Mouse (Mus musculus) E14TG2a.4 (cell line): ENCODE data around the gene Gm5039.
"Not testable (repeated sequence)": the region's sequence is repeated elsewhere in the genome, so short reads cannot be mapped to it uniquely, and the experiment has no call there.

Source experiments
- H3K27me3 ChIP-seq: 2 replicates; pipeline ENCODE4 v1.6.1; 2014; ENCODE audit warnings: low read length, control low read depth; ENCODE audit not compliant: insufficient read depth
- H3K36me3 ChIP-seq: 2 replicates; pipeline ENCODE4 v1.6.1; 2014; ENCODE audit warnings: low read length, control low read depth; ENCODE audit not compliant: insufficient read depth
- H3K4me1 ChIP-seq: replicated peaks from 2 replicates; pipeline ENCODE4 v1.6.1; 2014; ENCODE audit warnings: low read depth, low read length, control low read depth
- H3K4me3 ChIP-seq: replicated peaks from 2 replicates; pipeline ENCODE4 v1.5.1; 2014; ENCODE audit warnings: mild to moderate bottlenecking, low read length
- H3K9me3 ChIP-seq: 2 replicates; pipeline ENCODE4 v1.6.1; 2014; ENCODE audit warnings: low read length, control low read depth
- CTCF ChIP-seq: conservative IDR thresholded peaks from 2 replicates; pipeline ENCODE4 v1.5.1; 2014; ENCODE audit warnings: low read length
- NANOG ChIP-seq: IDR thresholded peaks from 2 replicates; pipeline ENCODE4 v1.6.1; 2014; ENCODE audit warnings: borderline replicate concordance, low read length, mixed read lengths
- POU5F1 ChIP-seq: IDR thresholded peaks from 2 replicates; pipeline ENCODE4 v1.6.1; 2014; ENCODE audit warnings: low read length, borderline replicate concordance

Gm5039 gene

DNA sequence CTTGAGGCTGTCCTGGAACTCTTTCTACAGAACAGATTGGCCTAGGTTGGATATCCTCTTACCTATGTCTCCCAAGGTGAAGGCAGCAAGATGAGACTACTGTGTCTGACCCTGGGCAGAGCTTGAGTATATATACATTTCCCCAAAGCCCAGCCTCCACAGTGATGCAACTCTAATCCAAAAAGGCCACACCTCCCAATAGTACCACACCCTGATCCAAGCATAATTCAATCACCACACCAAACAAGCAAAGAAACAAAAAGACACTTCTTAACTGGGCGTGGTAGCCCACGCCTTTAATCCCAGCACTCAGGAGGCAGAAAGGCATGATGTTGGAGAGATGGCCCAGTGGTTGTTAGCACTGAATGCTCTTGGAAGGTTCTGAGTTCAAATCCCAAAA, at the start of gene Gm5039:
Gm5039 (minus strand) TSS at position 101 of the 400 bp plus-strand sequence.
- H3K4me3 ChIP-seq, H3K27me3 ChIP-seq, H3K36me3 ChIP-seq, H3K4me1 ChIP-seq, H3K9me3 ChIP-seq: not testable (repeated sequence)

DNA sequence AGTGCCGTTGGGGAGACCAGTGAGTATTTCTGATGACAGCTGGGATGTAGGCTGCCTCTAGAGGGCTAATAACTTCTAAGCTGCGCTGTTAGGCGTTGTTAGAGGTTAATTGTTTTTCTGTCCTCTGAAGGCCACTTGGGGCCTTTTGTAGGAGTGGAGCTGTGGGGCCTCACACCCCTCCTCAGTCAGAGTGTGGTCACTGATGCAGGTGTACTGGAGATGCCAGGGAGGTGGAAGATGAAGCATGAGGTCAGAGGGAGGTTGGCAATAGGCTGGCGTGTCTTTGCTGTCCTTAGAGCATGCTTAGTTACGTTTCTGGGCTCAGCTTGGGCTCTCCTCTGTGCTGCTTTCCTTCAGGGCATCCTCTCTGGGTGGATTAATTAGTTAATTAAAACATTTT, 48.2 kb upstream of the Gm5039 start:
- TF ChIP-seq POU5F1, result no peak
- TF ChIP-seq NANOG, result no peak
- TF ChIP-seq CTCF, result no peak
- no peak overlapping the region for H3K4me3 ChIP-seq
- peaks cover 6% of the 10 kb centered on the region; the same call in 1 of the 2 replicates for H3K36me3 ChIP-seq
- no peaks in the 10 kb centered on the region for H3K4me1 ChIP-seq
- H3K9me3 ChIP-seq, result no peaks in the 10 kb centered on the region
- no peaks in the 10 kb centered on the region for H3K27me3 ChIP-seq

DNA sequence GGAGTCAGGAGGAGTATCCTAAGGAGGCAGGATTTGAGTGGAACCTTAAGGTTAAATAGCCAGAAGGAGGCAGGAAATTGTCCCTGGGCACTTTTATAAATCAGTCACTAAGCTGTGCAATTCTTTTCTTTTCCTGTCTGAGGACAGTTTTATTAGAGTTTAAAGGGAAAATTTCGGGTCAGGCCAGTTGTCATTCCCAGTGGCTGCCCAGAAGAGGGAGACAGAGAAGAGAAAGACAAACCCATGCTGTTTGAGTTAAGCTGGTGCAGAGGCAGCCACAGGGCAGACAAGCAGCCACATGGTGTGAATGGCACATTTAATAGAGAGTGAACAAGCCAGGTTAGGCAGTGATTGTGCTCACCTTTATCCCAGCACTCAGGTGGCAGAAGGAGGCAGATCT, 46.5 kb upstream of the Gm5039 start:
- H3K9me3 ChIP-seq, H3K4me3 ChIP-seq, H3K27me3 ChIP-seq, H3K36me3 ChIP-seq, H3K4me1 ChIP-seq: not testable (repeated sequence)

DNA sequence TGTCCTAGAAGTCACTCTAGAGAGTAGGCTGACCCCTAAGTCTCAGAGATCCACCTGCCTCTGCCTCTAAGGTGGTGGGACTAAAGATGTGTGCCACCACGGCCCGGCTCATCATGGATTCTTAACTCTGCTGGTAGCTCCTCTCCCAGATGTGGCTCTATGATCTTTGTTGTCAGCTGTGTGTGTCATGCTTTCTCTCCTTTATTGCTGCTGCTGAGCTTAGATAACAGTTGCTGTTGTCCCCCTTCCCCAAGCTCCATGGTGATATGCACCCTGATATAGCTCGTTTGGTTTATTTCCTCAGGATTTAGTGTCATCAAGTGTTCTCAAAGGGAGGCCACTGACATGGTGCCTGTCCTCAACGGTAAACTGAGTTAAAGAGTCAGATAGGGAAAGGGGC, 45.9 kb upstream of the Gm5039 start:
- H3K27me3 ChIP-seq, H3K36me3 ChIP-seq, H3K4me1 ChIP-seq, H3K4me3 ChIP-seq, H3K9me3 ChIP-seq: not testable (repeated sequence)

DNA sequence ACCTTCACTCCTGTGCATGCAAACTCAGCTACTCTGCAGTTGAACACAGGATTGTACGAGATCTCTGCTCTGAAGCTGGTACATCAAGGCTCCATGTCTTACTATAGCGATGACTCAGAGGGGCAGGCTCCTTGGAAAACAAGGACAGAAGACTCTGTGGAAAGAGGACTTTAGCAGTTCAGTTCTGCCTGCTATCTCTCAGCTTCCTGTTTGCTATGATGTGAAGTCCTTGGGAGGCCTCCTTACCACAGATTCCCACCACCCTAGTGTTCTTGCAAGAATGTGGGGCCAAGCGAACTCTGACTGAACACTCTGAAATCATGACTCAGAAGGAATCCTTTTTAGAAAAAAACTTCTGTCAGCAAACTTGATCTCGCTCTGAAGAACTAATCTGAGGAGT, 44.8 kb upstream of the Gm5039 start:
- Histone ChIP-seq H3K36me3 (peaks cover 6% of the 10 kb centered on the region; the same call in 1 of the 2 replicates), H3K4me3 (no peak overlapping the region), H3K4me1 (no peaks in the 10 kb centered on the region), H3K27me3 (no peaks in the 10 kb centered on the region), H3K9me3 (no peaks in the 10 kb centered on the region)
- TF ChIP-seq CTCF (no peak), POU5F1 (no peak), NANOG (no peak)

DNA sequence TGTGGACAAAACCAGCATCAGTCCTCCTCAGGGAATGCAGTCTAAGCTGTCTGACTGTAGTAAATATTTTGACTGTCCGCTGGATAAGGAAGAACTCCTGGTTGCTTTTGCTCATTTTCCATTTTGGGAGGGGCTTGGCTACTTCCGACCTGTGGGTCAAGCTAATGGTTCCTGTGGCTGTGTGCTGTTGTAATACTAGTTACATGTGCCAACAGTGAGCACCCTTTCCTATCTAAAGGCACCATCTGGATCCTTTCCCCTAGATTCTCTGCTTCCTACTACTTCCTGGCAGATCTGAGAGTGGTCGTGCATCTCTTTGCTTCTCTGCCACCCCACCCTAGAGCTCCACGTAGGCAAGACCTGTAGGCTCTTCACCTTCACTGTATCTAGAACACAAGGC, 43.8 kb upstream of the Gm5039 start:
- H3K36me3 ChIP-seq, result peaks cover 6% of the 10 kb centered on the region; the same call in 1 of the 2 replicates
- H3K4me1 ChIP-seq, result no peaks in the 10 kb centered on the region
- no peaks in the 10 kb centered on the region for H3K27me3 ChIP-seq
- TF ChIP-seq POU5F1 (no peak), NANOG (no peak)
- no peaks in the 10 kb centered on the region for H3K9me3 ChIP-seq
- no peak overlapping the region for H3K4me3 ChIP-seq

DNA sequence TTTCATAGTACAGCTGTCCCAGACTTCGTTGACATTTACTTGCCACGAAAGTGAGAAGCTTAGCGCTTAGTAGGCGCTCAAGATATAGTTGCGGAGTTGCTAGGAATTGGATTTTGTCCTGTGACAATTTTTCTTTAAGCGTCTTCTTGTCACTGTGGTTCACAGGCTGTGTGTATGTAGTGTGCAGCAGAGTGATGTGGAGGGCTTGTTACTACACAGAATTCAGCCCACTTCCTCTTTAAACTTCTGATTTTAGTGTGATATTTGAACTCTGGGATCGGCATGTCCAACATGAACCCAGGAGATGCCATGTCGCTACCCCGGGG, 37.3 kb upstream of the Gm5039 start:
- H3K9me3 ChIP-seq, result no peaks in the 10 kb centered on the region
- no peaks in the 10 kb centered on the region for H3K36me3 ChIP-seq
- no peaks in the 10 kb centered on the region for H3K27me3 ChIP-seq
- TF ChIP-seq NANOG (no peak), POU5F1 (no peak), CTCF (no peak)
- H3K4me3 ChIP-seq, result peak overlapping the region; percentile 91
- H3K4me1 ChIP-seq, result peaks cover 5% of the 10 kb centered on the region; the same call in 1 of the 2 replicates

DNA sequence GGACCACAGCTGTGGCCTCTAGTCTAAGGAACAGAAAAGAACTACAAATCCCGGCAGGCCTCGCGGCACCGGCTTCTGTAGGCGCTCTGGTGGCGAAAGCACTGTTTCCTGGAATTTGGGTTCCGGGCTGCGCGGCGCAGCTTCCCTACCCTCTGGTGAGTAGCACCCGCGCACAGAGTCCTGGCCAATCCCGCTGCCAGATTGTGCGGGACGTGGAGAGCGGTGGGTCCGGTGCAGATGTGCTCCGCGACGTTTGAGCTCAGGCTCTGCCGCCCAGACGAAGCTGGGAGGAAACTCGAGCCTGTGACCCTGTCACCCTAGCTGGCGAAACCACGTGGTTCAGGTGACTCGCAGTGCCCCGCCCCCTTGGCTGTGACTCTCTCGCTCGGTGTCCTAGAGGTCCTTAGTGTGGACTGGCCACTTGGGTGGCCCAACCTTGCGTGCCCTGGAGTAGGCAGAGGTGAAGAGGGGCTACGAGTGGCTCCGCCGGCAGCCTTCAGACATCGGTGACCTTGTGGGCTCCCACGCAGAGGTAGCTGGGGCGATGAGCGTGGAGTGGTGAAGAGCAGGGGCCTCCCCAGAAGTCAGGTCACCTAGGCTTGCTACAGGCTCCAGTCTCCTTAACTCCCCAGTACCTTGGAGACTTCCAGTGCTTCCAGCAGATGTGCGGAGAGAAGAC, 36.8 kb upstream of the Gm5039 start, which contains the start of gene Adck1:
Adck1 (plus strand) TSS at position 114 of the 679 bp plus-strand sequence.
- Histone ChIP-seq H3K9me3 (no peaks in the 10 kb centered on the region), H3K36me3 (no peaks in the 10 kb centered on the region)
- TF ChIP-seq POU5F1 (no peak), CTCF (no peak), NANOG (no peak)

DNA sequence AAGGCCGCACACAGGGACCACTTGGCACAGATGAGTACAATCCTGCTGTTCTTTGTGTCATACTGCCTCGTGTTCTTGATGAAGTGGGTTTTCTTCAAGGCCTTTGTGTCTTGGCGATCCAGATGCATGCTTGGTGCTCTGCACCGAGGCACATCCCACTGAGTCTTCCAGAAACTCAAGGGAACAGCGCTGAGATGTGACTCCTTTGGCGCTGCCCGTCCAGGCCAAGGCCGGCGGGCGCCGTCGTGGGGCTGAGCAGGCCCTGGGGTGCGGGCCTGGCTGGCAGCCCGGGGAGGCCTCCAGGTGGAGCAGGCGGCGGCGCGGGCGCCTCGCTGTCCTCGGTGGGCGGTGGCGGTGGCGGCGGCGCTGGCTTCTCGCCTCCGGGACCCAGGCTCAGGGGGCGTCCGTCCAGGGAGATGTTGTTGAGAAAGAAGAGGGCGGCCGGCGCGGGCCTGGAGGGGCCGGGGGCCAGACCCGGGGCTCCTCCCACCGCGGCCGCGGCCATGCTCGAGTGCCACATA, 30.4 kb upstream of the Gm5039 start:
- TF ChIP-seq POU5F1 (no peak), NANOG (no peak), CTCF (no peak)
- Histone ChIP-seq H3K4me1 (no peaks in the 10 kb centered on the region), H3K27me3 (no peaks in the 10 kb centered on the region), H3K36me3 (no peaks in the 10 kb centered on the region), H3K9me3 (peaks cover 51% of the 10 kb centered on the region), H3K4me3 (peak overlapping the region; percentile 66)

More for the DNA sequence above, 36.8 kb upstream of the Gm5039 start, which contains the start of gene Adck1:
- H3K27me3 ChIP-seq, result no peaks in the 10 kb centered on the region
- peaks cover 5% of the 10 kb centered on the region; the same call in 1 of the 2 replicates for H3K4me1 ChIP-seq
- H3K4me3 ChIP-seq, result peak within 1 kb of the TSS; percentile 91

DNA sequence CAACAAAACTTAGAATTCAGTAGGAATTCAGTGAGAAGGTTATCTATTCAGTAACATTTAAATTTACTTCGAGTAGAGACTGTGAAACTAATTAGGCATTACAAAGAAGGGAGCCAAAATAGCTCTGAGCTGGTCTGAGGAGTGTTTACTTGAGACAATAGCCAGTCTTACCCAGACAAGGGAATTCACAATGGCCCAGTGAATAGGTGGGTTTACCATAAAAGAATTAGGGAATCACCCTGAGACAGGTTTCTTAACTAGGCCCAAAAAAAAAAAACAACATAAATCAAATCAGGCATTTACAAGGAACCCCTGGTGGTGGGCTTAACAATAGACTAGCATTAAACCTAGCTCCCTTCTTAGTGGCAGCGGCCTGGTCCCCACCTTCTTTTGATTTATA, 17.5 kb upstream of the Gm5039 start:
- H3K27me3 ChIP-seq, H3K4me3 ChIP-seq, H3K4me1 ChIP-seq, H3K36me3 ChIP-seq: not testable (repeated sequence)
- H3K9me3 ChIP-seq, result peaks cover 51% of the 10 kb centered on the region

DNA sequence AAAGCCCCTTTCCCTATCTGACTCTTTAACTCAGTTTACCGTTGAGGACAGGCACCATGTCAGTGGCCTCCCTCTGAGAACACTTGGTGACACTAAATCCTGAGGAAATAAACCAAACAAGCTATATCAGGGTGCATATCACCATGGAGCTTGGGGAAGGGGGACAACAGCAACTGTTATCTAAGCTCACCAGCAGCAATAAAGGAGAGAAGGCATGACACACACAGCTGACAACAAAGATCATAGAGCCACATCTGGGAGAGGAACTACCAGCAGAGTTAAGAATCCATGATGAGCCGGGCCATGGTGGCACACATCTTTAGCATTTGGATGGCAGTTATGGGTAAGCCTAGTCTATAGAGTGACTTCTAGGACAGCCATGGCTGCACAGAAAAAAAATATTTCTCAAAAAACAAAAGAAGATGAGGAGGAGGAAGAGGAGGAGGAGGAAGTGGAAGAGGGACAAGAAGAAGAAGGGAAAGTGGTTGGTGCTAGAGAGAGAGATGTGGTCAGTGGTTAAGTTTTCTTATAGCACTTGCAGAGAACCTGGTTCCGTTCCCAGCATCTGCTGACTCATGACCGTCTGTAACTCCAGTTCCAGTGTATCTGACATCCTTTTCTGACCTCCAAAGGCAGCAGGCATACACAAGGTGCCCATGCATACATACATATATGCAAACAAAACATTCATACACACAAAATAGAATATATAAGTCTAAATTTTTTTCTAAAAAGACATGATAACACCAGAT, 13.0 kb upstream of the Gm5039 start:
- not testable (repeated sequence) for H3K36me3 ChIP-seq, H3K4me1 ChIP-seq, H3K4me3 ChIP-seq, H3K27me3 ChIP-seq
- peaks cover 21% of the 10 kb centered on the region for H3K9me3 ChIP-seq
